In genomic region chr11:97404184-97404760, GRCm38 (mm10) we compare ENCODE assay signal across 8 mouse cellular contexts. TPM values are rescaled to one million over a fixed set of nuclear protein-coding genes. Genes with fewer than 3 reads are reported as not detected.
DNase-seq lines count a peak whose midpoint lies in the region; ATAC-seq and TF ChIP-seq lines count a peak whose summit lies in the region.

No protein-coding gene starts in this region.

- no peaks in the 10 kb centered on the region for H3K36me3 ChIP-seq in erythroblast, embryonic 14.5 days (ENCODE audit: control insufficient read depth)
- no peaks in the 10 kb centered on the region for H3K36me3 ChIP-seq in G1E (replicated peaks)
- no peaks in the 10 kb centered on the region for H3K36me3 ChIP-seq in heart, embryonic 11.5 days (ENCODE audit: control insufficient read depth, insufficient read depth, low read length)
- no peaks in the 10 kb centered on the region for H3K36me3 ChIP-seq in stomach, embryonic 16.5 days (ENCODE audit: control insufficient read depth, insufficient read depth, low read length)

- DNase-seq in G1E (ENCODE audit: low spot score) = peak; percentile 29
- peak; percentile 46 to 72 for DNase-seq in kidney, postnatal 25 days
- peak; percentile 52 for DNase-seq in mesoderm, embryonic 11.5 days (ENCODE audit: low read depth, low spot score)

- ATAC-seq in erythroblast, adult 5-6 weeks (replicated peaks; ENCODE audit: low FRiP score, poor library complexity, severe bottlenecking) = no peak
- no peak for ATAC-seq in G1E (ENCODE audit: extremely low read depth, insufficient number of reproducible peaks, low FRiP score, poor library complexity, severe bottlenecking)
- peak; percentile 33 for ATAC-seq in heart, embryonic 11.5 days (replicated peaks; ENCODE audit: insufficient number of reproducible peaks, low FRiP score, low TSS enrichment)
- peak; percentile 49 for ATAC-seq in stomach, embryonic 16.5 days (ENCODE audit: insufficient read depth, low FRiP score)

- peak overlapping the region; percentile 61 for H3K4me3 ChIP-seq in erythroblast, embryonic 14.5 days (replicated peaks)
- H3K4me3 ChIP-seq in G1E (ENCODE audit: low read depth, low read length) = peak overlapping the region; percentile 70
- H3K4me3 ChIP-seq in cortical plate, adult 2 months (ENCODE audit: insufficient read depth, low read length) = peak overlapping the region; percentile 50
- H3K4me3 ChIP-seq in heart, embryonic 11.5 days (ENCODE audit: low read depth, low read length) = peak overlapping the region; percentile 61
- peak overlapping the region; percentile 57 for H3K4me3 ChIP-seq in stomach, embryonic 16.5 days (replicated peaks; ENCODE audit: low read length)

- peaks cover 50% of the 10 kb centered on the region for H3K4me1 ChIP-seq in erythroblast, embryonic 14.5 days (ENCODE audit: control insufficient read depth)
- peaks cover 37% of the 10 kb centered on the region for H3K4me1 ChIP-seq in G1E (ENCODE audit: insufficient read depth, low read depth, low read length)
- peaks cover 6% of the 10 kb centered on the region for H3K4me1 ChIP-seq in cortical plate, adult 2 months (ENCODE audit: control insufficient read depth, insufficient read depth, low read length)
- H3K4me1 ChIP-seq in heart, embryonic 11.5 days (ENCODE audit: control insufficient read depth, insufficient read depth, low read length) = peaks cover 55% of the 10 kb centered on the region
- peaks cover 23% of the 10 kb centered on the region for H3K4me1 ChIP-seq in stomach, embryonic 16.5 days (ENCODE audit: control insufficient read depth, insufficient read depth, low read length)

- TF ChIP-seq CTCF in G1E (IDR thresholded peaks at IDR 0.05; ENCODE audit: low read depth, low read length) = no peak
- TF ChIP-seq CTCF in cortical plate, adult 2 months (IDR thresholded peaks at IDR 0.05; ENCODE audit: extremely low read depth, insufficient read depth, low read length) = no peak

- H3K27me3 ChIP-seq in erythroblast, embryonic 14.5 days (ENCODE audit: control insufficient read depth) = peaks cover 64% of the 10 kb centered on the region
- H3K27me3 ChIP-seq in G1E (ENCODE audit: insufficient read depth, low read length) = peaks cover 67% of the 10 kb centered on the region
- no peaks in the 10 kb centered on the region for H3K27me3 ChIP-seq in heart, embryonic 11.5 days (ENCODE audit: control insufficient read depth, insufficient read depth, low read length)
- no peaks in the 10 kb centered on the region for H3K27me3 ChIP-seq in stomach, embryonic 16.5 days (ENCODE audit: control insufficient read depth, insufficient read depth, low read length)

- H3K4me2 ChIP-seq in heart, embryonic 11.5 days = peak overlapping the region; percentile 96
- peak overlapping the region; percentile 97 for H3K4me2 ChIP-seq in stomach, embryonic 16.5 days (ENCODE audit: low read depth, low read length)

- peak overlapping the region; percentile 62 for H3K9ac ChIP-seq in heart, embryonic 11.5 days (ENCODE audit: low read depth, low read length)
- H3K9ac ChIP-seq in stomach, embryonic 16.5 days (ENCODE audit: low read length) = peak overlapping the region; percentile 70

- TF ChIP-seq POLR2A in cortical plate, adult 2 months (IDR thresholded peaks at IDR 0.05; ENCODE audit: extremely low read depth, insufficient read depth, low read length) = no peak

- 0% methylated on average over 38 of the region's 61 CpGs for WGBS in heart, embryonic 11.5 days (ENCODE audit: insufficient replicate concordance)
- under 1% methylated on average over 52 of the region's 61 CpGs for WGBS in stomach, embryonic 16.5 days

- H3K9me3 ChIP-seq in erythroblast, embryonic 14.5 days (ENCODE audit: control insufficient read depth, low read length) = no peaks in the 10 kb centered on the region
- no peaks in the 10 kb centered on the region for H3K9me3 ChIP-seq in G1E (replicated peaks)
- no peaks in the 10 kb centered on the region for H3K9me3 ChIP-seq in heart, embryonic 11.5 days (replicated peaks; ENCODE audit: control insufficient read depth, low read length)
- no peaks in the 10 kb centered on the region for H3K9me3 ChIP-seq in stomach, embryonic 16.5 days (replicated peaks; ENCODE audit: control insufficient read depth, low read length)

- no peak overlapping the region for H3K27ac ChIP-seq in cortical plate, adult 2 months (ENCODE audit: insufficient read depth, low read length)
- H3K27ac ChIP-seq in heart, embryonic 11.5 days (ENCODE audit: low read depth, low read length) = no peak overlapping the region
- no peak overlapping the region for H3K27ac ChIP-seq in stomach, embryonic 16.5 days (ENCODE audit: low read length)

RNA-seq across cellular contexts. Expression of gene Arhgap23, which starts 11.1 kb away (rescaled TPM):
- polyA plus RNA-seq in erythroblast, embryonic 14.5 days (2012) = 28.7 and 30.6 TPM in 2 replicates
- total RNA-seq in erythroblast, adult 5-6 weeks (2015; ENCODE audit: low replicate concordance) = 21.3 and 21.9 TPM in 2 replicates
- 25.6 and 30.2 TPM in 2 replicates for total RNA-seq in erythroblast, adult 5-6 weeks (2017; ENCODE audit: low replicate concordance)
- total RNA-seq in G1E (2014; fragmentation: Nextera tagmentation) = 8.5 and 17.9 TPM in 2 replicates
- total RNA-seq in G1E (2017) = 2.4 and 4.4 TPM in 2 replicates
- 18.6 and 21.9 TPM in 2 replicates for polyA plus RNA-seq in G1E (2012)
- 70.2 and 71.5 TPM in 2 replicates for polyA plus RNA-seq in cortical plate, adult 2 months (2012; rRNA removed)
- 6.7 and 8.3 TPM in 2 replicates for polyA plus RNA-seq in heart, embryonic 11.5 days (2014; fragmentation: Nextera tagmentation; extraction: Ambion mirVana)
- polyA plus RNA-seq in stomach, embryonic 16.5 days (2015; fragmentation: Nextera tagmentation; extraction: Ambion mirVana) = 4.4 and 4.8 TPM in 2 replicates

RNA-seq across cellular contexts. Expression of gene Socs7, which starts 41.9 kb away (rescaled TPM):
- polyA plus RNA-seq in erythroblast, embryonic 14.5 days (2012) = 0.19 and 0.24 TPM in 2 replicates
- 1.0 and 3.1 TPM in 2 replicates for total RNA-seq in erythroblast, adult 5-6 weeks (2015; ENCODE audit: low replicate concordance)
- 2.0 and 3.1 TPM in 2 replicates for total RNA-seq in erythroblast, adult 5-6 weeks (2017; ENCODE audit: low replicate concordance)
- 14.9 and 49.0 TPM in 2 replicates for total RNA-seq in G1E (2014; fragmentation: Nextera tagmentation)
- 11.3 and 15.4 TPM in 2 replicates for total RNA-seq in G1E (2017)
- polyA plus RNA-seq in G1E (2012) = 5.2 and 6.0 TPM in 2 replicates
- polyA plus RNA-seq in cortical plate, adult 2 months (2012; rRNA removed) = 47.9 and 49.7 TPM in 2 replicates
- 2.2 and 2.9 TPM in 2 replicates for polyA plus RNA-seq in heart, embryonic 11.5 days (2014; fragmentation: Nextera tagmentation; extraction: Ambion mirVana)
- polyA plus RNA-seq in stomach, embryonic 16.5 days (2015; fragmentation: Nextera tagmentation; extraction: Ambion mirVana) = 2.8 and 3.4 TPM in 2 replicates

RNA-seq across cellular contexts. Expression of gene Gpr179, which starts 52.4 kb away (rescaled TPM):
- polyA plus RNA-seq in erythroblast, embryonic 14.5 days (2012) = not detected in 2 replicates
- not detected in 2 replicates for total RNA-seq in erythroblast, adult 5-6 weeks (2015; ENCODE audit: low replicate concordance)
- not detected in 2 replicates for total RNA-seq in erythroblast, adult 5-6 weeks (2017; ENCODE audit: low replicate concordance)
- not detected in 2 replicates for total RNA-seq in G1E (2014; fragmentation: Nextera tagmentation)
- 0.06 and 0.11 TPM in 2 replicates for total RNA-seq in G1E (2017)
- 0.01 and 0.02 TPM in 2 replicates for polyA plus RNA-seq in G1E (2012)
- polyA plus RNA-seq in cortical plate, adult 2 months (2012; rRNA removed) = 0.15 and 0.21 TPM in 2 replicates
- polyA plus RNA-seq in heart, embryonic 11.5 days (2014; fragmentation: Nextera tagmentation; extraction: Ambion mirVana) = 0.01 TPM in 1 of 2 replicates, not detected in the other
- 0.25 and 0.36 TPM in 2 replicates for polyA plus RNA-seq in stomach, embryonic 16.5 days (2015; fragmentation: Nextera tagmentation; extraction: Ambion mirVana)

Comparison
In these comparisons a context has a peak if more than half of its experiments do, and no peak if none do; other contexts are left out.
1. ATAC-seq: peak in heart, embryonic 11.5 days (single experiment) and stomach, embryonic 16.5 days (single experiment); none in erythroblast, adult 5-6 weeks (single experiment) and G1E (single experiment).
2. Peak in every context shown above with its lines, with median percentiles within 50 percentile points of each other: H3K4me3 ChIP-seq and DNase-seq.